Mouse (Mus musculus): ENCODE measurements at regions not wholly inside any gene's neighbourhood (a gene's known extent, or its start where the extent isn't known, plus 50 kb on each side); places are given as distances from the start of the nearest gene placed in this dataset.
A peak's percentile ranks its signal among the peaks of the same experiment; 100 is the strongest.

GRCm38 (mm10) chr9:75955082-75955481, 59.6 kb upstream of the Hmgcll1 start:
- no peak overlapping the region for H3K4me3 ChIP-seq
- H3K36me3 ChIP-seq = no peaks in the 10 kb centered on the region
- WGBS (ENCODE audit: insufficient replicate concordance) = 71% methylated on average over 3 of the region's 3 CpGs
- H3K27me3 ChIP-seq (replicated peaks) = no peaks in the 10 kb centered on the region
- peaks cover 7% of the 10 kb centered on the region for H3K4me1 ChIP-seq
- H3K4me2 ChIP-seq = no peak overlapping the region
- H3K27ac ChIP-seq = no peak overlapping the region
- no peaks in the 10 kb centered on the region for H3K9me3 ChIP-seq (replicated peaks)
- no peak overlapping the region for H3K9ac ChIP-seq
- no peak for ATAC-seq

- no peaks in the 10 kb centered on the region for H3K27me3 ChIP-seq (replicated peaks)
- H3K4me2 ChIP-seq = no peak overlapping the region
- no peaks in the 10 kb centered on the region for H3K36me3 ChIP-seq
- H3K4me1 ChIP-seq = peaks cover 9% of the 10 kb centered on the region
- no peak overlapping the region for H3K27ac ChIP-seq
- no peak overlapping the region for H3K9ac ChIP-seq
- no peak overlapping the region for H3K4me3 ChIP-seq
- no peaks in the 10 kb centered on the region for H3K9me3 ChIP-seq (replicated peaks)
- ATAC-seq = no peak
Observed at GRCm38 (mm10) chr9:75956370-75956769, 58.3 kb upstream of the Hmgcll1 start.

GRCm38 (mm10) chr9:75958720-75959339, 55.8 kb upstream of the Hmgcll1 start:
- Histone ChIP-seq H3K4me3 (no peak overlapping the region), H3K4me2 (no peak overlapping the region), H3K27ac (no peak overlapping the region), H3K36me3 (no peaks in the 10 kb centered on the region), H3K9ac (no peak overlapping the region), H3K4me1 (peaks cover 9% of the 10 kb centered on the region), H3K27me3 (replicated peaks) (no peaks in the 10 kb centered on the region), H3K9me3 (replicated peaks) (no peaks in the 10 kb centered on the region)
- WGBS (ENCODE audit: insufficient replicate concordance) = 82% methylated on average over 5 of the region's 5 CpGs
- ATAC-seq = no peak

- Histone ChIP-seq H3K9ac (no peak overlapping the region), H3K27me3 (replicated peaks) (no peaks in the 10 kb centered on the region), H3K36me3 (no peaks in the 10 kb centered on the region), H3K27ac (no peak overlapping the region), H3K4me2 (no peak overlapping the region), H3K4me1 (peaks cover 9% of the 10 kb centered on the region), H3K4me3 (no peak overlapping the region), H3K9me3 (replicated peaks) (no peaks in the 10 kb centered on the region)
- 50% methylated on average over 3 of the region's 3 CpGs for WGBS (ENCODE audit: insufficient replicate concordance)
- peak; percentile 87 for ATAC-seq
Observed at GRCm38 (mm10) chr9:75959775-75960174, 54.9 kb upstream of the Hmgcll1 start.

GRCm38 (mm10) chr9:75960587-75961349, 53.9 kb upstream of the Hmgcll1 start:
- Histone ChIP-seq H3K4me1 (peaks cover 9% of the 10 kb centered on the region), H3K36me3 (no peaks in the 10 kb centered on the region), H3K4me2 (no peak overlapping the region), H3K9ac (no peak overlapping the region), H3K27me3 (replicated peaks) (no peaks in the 10 kb centered on the region), H3K27ac (no peak overlapping the region), H3K9me3 (replicated peaks) (no peaks in the 10 kb centered on the region), H3K4me3 (no peak overlapping the region)
- no peak for ATAC-seq
- WGBS (ENCODE audit: insufficient replicate concordance) = 72% methylated on average over 8 of the region's 8 CpGs

All from liver, embryonic 12.5 days (tissue).